Mouse (Mus musculus) lung, postnatal 36 days (tissue): ENCODE data around the gene Zfp740.
"Not testable (repeated sequence)": the region's sequence is repeated elsewhere in the genome, so short reads cannot be mapped to it uniquely, and the experiment has no call there.

Source experiments
- DNase-seq: peaks from one replicate; pipeline ENCODE4 v3.0.0; 2022; ENCODE audit warnings: mixed read lengths

The Zfp740 gene

DNA sequence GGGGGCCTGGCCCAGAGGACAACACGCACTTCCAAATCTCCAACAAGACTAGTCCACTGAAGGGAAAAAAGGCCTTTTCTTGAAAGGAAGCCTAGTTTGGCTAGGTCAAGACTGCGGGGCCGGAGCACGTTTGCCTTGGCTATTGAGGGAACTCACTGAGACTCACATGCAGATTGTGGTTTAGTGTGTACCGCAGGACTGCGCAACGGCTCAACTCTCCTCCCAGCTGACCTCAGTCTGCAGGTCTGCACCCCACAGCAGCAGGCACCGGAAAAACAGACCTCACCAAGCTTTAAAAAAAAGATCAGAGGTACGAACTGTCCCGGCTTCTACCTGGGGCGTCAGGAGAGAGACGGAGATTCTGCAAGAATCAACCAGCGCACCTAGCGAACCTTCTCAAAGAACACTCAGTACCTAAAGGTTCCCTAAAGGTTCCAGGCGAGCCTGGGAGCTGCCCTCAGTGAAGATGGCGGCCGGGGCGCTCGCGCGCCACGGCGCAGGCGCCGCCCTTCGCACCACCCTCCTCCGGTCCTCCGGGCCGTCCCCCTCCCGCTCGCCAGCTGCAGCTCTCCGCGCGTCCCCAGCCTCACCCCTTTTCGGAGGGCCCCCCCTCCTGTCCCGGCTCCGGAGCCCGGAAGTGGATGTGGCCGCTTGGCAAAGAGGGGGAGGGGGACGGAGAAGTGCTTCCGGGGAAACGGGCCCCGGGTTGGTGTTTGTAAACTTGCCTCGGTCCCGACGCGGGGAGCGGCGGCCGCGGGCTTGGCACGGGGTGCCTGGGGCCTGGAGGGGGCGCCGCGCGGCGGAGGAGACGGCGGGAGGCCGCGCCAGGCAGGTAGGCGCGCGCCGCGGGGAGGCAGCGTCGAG is at the start of gene Zfp740:
Gene Zfp740 (plus strand): TSS at position 279 of the 864 bp plus-strand sequence.
- peak; percentile 96 for DNase-seq

DNA sequence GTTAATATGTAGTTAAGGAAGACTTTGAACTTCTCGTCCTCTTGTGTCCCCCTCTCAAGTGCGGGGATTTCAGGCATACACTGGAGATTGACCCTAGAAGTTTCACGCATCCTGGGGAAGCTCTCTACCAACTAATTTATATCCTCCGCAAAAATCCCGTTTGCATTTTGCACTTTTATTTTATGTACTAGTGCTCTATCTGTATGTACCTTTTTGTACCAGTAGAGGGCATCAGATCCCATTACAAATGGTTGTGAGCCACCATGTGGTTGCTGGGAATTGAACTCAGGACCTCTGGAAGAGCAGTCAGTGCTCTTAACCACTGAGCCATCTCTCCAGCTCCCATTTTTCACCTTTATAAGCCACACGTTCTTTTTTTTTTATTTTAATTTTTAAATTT is 48.0 kb upstream of the Zfp740 start:
- DNase-seq, result not testable (repeated sequence)

DNA sequence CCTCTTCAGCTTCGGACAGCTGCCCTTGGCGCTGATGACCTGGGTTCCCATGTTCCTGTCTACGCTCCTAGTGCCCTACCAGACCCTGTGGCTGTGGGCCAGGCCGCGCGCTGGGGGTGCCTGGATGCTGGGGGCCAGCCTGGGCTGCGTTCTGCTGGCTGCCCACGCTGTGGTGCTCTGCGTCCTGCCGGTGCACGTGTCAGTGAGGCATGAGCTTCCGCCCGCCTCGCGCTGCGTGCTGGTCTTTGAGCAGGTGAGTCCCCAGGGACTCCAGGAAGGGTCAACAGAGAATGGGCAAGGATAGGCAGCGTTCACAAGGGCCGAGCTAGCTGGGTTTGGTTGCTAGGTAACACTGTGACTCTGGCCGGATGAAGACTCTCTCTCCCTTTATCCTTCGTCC is 46.2 kb upstream of the Zfp740 start:
- no peak for DNase-seq

DNA sequence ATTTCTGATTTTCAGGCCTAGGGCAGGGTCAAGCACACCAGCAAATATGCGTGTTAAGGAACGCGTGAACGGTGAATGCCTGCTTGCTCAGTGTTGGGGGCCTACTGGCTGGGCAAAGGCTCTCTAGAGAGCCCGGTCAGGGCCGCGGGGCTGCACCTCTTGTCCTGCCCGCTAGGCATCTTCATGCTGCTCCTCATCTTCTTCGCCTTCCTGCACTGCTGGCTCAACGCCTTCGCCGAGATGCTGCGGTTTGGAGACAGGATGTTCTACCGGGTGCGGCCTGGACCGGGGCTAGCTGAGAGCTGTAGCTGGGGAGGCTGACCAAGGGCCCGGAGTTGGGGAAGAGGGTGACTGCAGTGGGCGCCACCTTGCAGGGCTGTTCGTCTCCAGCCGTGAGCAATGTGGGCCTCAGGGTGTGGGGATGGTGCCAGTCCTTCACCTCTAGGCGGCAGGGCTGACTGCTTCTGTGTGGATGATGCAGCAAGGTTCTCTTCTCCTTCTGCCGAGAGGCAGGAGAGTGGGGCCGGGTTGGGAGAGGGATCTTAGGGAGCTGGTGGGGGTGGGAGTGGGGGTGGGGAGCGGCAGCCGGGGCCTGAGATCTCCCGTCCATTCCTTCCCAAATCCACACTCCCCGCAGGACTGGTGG is 42.5 kb upstream of the Zfp740 start:
- no peak for DNase-seq

DNA sequence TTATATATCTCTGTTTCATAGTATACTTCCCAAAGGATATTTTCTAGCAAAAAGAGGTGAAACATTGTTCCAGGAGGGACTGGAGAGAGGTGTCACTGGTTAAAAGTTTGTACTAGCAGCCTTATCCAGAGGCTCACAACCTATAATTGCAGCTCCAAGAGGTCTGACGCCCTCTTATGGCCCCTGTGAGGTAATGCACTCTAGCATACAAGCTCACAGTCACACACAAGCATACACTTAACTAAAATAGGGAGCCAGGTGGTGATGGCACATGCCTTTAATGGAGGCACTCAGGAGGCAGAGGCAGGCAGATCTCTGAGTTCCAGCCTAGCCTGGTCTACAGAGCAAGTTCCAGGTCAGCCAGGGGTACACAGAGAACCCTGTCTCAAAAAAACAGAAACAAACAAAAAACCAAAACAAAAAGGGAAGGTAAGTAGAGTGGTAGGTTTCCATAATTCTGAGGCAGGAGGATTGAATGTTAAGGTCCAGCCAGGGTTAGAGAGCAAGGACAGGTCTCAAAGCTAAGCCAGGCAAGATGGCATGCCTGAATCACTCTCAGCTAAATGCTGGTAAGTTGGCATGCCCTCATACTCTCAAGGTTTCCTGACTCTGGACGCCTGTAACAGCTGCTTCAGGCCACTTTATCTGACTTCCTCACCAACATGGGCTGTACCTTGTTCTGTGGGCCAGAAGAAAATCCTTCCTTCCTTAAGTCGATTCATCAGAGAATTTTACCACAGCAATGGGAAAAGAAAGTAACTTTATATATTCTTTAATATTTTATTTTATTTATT is 39.0 kb upstream of the Zfp740 start:
- no peak for DNase-seq

DNA sequence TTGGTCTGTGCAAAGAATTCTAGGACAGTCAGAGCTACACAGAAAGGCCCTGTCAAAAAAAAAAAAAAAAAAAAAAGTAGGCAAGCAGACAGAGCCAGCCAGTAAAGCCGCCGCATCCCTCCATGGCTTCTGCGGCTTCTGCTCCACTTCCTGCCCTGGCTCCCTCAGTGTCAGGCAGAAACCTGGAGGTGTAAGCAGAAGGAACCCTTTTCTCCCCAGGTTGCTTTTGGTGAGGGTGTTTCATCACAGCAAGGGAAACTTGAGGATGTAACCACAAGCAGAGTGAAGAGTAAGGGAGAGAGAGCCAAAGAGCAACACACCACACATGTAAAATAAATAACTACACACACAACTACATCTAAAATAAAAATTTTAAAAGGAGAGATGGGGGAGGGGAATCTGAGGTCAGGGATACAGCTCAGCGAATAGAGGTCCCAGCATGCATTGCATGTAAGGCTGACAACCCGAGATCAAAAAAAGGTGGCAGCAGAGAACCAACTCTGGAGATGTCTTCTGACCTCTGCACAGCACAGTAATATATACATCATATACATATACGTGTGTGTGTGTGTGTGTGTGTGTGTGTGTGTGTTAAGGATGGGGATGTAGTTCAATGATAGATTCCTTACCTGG is 37.5 kb upstream of the Zfp740 start:
- no peak for DNase-seq

DNA sequence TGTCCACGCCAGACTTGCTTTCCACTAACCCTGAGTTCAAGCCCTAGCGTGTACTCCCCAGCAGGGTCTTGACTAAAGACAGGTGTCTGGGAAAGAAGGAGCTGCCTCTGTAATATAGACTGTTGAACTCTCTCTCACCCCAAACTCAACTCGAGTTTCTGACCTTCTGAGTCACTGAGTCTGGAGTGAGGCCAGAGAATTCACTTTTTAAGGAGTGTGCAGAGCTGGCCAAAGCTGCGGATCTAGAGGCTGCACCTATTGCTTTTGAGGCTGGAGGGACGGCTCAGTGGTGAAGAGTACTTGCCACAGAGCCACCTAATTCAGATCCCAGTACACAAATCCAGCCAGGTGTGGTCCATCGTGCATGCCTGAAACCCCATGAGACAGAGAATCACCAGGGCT is 35.4 kb upstream of the Zfp740 start:
- peak; percentile 80 for DNase-seq

DNA sequence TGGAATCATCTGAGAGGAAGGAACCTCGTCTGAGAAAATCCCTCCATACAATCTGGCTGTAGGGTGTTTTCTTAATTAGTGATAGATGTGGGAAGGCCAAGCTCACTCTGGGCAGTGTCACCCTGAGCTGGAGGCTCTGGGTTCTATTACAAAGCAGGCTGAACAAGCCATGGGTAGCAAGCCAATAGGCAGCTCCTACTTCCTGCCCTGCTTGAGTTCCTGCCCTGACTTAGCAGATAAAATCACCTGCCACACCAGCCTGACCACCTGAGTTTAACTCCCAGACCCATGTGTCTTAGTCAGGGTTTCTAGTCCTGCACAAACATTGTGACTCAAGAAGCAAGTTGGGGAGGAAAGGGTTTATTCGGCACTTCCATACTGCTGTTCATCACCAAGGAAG is 34.0 kb upstream of the Zfp740 start:
- DNase-seq, result no peak

DNA sequence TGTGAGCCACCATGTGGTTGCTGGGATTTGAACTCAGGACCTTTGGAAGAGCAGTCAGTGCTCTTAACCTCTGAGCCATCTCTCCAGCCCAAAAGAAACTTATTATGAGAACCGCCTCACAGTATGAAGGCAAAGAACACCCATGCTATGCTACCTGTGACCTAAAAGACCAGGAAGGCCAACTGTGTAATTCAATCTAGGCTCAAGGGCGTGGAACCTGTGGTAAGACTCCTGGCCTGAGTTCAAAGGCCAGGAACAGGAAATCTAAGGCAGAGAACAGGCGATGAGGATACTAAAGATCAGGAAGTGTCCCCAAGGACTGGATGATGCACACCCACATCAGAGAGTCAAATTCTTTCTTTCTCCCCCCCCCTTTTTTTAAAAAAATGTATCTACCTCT is 29.5 kb upstream of the Zfp740 start:
- DNase-seq, result no peak

DNA sequence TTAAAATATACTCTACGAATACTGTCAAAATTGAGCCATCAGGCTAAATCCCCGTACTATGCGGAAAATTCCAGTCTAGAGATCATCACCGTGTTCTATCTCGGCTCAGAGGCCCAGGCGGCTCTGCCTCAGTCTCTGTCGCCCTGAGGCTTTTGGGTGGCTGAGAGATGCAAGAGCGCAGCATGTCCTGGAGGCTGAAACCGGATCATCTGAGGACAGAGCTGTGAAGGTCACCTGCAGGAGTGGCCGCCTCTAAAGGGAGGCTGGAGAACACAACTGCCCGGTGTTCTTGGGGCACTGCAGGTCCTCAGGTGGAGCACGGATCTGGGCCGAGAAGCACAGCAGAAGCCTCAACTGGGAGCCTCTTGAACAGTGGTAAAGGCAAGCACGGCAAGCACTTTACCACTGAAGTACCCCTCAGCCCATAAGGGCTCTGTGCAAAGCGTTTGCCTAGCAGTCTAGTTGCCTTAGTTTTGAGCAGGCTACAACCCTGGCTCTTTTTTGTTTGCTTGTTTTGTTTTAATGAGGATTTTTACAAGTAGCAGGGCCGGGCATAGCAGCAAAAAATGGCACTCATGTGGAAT is 27.2 kb upstream of the Zfp740 start:
- peak; percentile 62 for DNase-seq

DNA sequence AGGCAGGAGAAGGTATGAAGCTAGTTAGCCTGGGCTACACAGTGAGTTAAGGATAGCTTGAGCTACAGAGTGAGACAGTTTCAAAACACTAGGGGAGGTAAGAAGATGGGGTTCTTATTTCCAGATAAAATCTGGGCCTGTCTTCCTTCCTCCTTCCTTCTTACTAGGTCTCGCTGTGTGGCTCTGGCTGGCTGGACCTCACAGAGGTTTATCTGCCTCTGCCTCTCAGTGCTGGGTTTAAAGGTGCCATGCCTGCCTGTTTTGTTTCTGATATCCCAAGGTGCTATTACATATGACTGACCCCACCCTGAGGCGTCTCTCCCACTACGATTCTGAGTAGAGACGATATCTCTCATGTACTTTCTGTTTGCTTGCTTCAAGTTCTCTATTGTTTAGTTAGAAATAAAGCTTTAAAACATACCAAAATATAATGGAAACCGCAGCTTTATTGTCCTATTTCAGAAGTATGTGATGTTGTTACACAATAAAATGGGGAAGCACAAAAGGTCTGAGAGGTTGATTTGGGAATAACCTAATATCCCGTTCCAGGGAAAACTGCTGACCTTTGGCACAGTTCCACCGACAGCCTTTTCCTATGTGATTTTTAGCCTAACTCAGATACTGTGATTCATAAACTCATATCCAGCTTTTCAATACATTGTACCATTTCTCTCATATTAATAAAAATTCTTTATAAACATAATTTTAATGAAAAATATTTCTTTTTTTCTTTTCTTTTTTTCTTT is 26.3 kb upstream of the Zfp740 start:
- DNase-seq, result no peak

DNA sequence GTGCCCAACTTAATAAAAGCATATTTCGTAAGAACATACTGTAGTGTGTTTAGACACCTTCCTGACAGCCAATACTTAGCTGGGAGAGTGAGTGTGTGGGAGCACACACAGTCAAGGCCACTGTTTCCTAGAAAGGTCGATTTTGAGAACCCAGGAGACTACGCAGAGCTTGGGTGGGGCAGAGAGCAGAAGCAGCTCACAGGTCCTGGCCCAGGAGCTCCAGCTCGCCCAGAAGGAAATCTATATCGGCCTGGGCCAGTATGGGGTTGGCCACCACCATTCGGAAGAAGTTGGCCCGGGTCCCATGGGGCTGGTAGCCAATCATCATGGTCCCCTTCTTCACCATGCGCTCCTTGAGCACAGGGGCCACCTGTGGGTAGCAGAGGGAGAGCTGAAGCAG is 25.6 kb upstream of the Zfp740 start:
- no peak for DNase-seq

DNA sequence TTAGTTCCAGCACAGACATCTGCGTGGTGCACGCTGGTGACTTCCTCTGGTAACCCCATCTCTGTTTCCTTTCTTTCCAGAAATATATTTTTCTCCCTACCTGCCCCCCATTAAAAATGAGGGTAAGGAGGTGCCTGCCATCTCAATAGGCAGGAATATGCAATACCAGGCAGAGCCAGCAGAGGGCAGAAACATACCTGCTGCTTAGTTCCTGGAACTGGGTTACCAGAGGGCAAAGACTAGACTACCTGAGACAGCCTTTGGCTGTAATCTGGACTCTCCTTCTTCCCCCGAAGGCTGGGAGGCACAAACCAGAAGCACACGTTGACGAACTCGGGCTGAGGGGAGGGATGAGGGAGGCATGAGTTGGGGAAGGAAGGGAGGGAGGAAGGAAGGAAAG is 24.8 kb upstream of the Zfp740 start:
- DNase-seq, result peak; percentile 95

DNA sequence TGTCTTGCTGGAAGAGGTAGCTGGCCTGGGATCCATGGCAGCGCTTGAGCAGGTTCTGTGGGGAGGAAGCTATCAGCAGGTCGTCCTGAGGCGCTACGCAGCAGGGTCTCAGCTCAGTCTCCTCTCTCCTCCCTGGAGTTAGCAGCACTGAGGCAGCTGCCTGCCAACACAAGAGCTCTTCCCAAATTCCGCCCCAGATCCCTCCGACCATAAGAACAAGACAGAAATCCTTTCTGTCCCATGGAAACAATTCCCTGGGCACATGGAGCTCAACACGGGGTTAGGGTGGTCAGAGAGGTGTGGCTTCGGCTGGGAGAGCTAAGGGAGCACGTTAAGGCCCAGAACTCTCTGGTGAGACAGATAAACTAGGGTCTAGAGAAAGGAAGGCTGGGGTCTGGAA is 23.9 kb upstream of the Zfp740 start:
- DNase-seq, result no peak

DNA sequence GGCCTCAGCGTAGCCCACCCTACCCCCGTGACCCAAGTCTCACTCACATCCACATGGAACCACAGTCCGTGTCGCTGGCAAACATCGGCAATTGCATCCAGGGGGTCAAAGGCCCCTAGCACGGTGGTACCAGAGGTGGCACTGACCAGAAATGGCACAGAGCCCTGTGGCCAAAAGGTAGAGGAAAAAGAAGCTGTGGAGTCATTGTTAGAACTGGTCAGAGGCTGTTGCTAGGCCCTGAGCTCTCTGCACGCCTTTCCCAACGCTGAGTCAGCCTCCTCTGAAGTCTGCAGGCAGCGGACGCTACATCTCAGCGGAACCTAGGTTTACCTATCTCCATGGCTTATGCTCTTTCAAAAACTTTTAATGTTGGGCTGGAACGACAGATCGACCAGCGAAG is 23.1 kb upstream of the Zfp740 start:
- DNase-seq, result no peak

DNA sequence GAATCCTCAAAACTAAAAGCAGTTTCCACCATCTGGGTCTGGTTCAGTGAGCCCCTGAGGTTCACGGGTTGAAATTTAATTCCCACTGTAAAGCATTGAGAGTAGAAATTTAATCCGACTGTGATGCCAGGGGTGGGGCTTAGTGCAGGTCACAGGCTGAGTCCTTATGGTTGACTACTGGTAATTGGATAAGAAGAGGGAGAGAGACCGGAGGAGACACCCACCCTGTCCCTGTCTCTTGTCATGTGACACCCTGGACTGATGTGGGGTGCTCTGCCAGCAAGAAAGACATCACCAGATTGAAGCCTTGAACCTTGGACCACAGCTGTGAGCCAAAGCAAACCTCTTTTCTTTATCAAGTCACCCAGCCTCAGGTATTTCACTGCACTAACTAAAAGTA is 20.0 kb upstream of the Zfp740 start:
- no peak for DNase-seq

DNA sequence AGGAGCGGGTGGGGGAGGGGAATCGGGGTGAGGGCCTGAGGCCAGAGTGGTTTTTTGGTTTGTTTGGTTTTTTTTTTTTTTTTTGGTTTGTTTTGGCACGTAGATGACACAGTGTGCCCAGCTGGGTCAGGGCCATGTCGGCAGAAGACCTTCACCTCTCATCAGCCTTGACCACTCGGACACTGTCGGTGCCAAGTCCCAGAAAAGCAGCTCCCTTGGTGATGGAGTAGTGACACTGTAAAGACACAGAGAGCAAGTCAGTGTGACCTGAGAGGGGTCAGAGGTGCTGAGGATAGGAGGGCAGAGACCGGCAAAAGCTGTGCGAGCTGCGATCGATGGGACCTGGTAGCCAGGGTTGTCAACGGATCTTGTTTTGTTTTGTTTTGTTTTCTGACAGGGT is 16.8 kb upstream of the Zfp740 start:
- DNase-seq, result no peak

DNA sequence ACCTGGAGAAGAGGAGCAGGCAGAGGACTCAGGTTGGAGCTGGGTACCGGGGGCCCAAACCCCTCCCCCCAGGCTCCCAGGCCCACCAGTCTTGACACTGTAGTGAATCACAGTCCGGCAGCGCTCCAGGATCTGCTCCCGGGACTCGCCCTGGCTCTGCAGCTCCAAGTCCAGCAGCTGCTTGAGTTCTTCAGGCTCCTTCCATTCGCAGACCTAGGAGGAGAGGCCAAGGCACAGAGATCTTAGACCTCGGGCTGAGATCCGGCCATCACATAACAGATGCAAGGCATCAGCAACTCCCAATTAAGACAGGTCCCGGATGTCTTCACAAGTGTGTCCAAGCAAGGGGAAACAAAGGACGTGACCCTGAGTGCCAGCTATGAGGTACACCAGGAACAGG is 15.0 kb upstream of the Zfp740 start:
- DNase-seq, result peak; percentile 76

DNA sequence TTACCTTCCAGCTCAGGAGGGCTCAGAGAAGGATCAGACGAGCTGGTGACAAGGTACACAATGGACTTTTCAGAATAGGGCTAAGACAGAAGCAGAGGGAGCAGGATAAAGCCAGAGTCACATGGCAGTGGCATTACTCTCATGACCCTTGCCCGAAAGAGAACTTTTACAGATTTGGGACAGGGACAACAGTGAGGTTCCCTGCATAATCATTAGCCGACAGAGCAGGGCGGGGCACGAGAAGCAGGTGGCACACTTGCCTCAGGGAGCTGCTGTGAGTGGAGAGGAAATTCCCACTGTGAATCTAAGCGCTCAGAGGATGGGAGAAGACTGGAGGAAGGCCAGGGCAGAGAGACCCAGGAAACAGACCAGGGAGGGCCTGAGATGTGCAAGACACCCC is 14.2 kb upstream of the Zfp740 start:
- DNase-seq, result no peak

DNA sequence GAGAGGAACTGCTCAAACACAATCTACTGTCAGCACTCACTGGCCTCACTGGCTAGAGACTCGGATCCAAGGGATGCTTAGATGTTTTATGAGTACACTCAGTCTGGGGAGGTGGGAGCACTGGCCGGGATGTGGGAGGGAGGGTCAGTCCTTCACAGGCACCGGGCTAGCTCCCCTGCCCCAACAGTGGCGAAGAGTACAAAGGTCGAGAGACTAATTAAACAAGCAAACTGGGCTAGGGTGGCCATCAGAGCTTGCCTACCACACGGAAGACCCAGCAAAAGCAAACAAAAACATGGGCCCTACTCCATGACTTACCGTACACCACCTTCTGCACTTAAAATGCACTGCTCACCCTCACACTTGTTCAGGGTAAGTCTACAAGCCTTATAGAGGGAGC is 11.3 kb upstream of the Zfp740 start:
- no peak for DNase-seq

DNA sequence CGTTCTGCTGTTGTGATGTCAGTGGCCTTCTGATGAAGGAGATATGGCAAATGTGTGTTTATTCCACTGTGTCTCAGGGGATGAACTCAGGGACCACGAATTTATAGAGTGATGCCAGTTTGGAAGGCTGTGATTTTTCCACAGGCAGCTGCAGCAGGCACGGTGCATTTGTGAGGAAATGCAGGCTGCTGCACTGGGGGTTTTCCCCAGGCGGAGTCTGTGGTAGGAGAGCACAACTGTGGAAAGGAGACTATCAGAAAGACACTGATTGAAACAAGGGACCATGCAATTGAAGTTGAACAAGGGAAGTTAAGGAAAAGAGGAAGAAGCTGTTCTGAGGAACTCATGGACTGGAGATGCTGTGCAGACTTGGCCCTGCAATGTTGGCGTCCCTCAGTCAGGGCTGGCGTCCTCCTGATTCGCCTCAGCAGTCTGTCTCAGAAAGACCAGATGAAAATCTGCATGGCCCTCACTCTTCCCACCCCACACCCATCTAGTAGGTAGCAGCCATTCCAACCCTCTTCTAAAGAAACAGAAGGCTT is 10.7 kb upstream of the Zfp740 start:
- DNase-seq, result no peak
